Mouse (Mus musculus): ENCODE measurements around the gene Rassf7. TPM values are rescaled to one million over a fixed set of nuclear protein-coding genes. Genes with fewer than 3 reads are reported as not detected.

Gene Rassf7
- polyA plus RNA-seq, 1 experiment: 7.3 TPM

DNA sequence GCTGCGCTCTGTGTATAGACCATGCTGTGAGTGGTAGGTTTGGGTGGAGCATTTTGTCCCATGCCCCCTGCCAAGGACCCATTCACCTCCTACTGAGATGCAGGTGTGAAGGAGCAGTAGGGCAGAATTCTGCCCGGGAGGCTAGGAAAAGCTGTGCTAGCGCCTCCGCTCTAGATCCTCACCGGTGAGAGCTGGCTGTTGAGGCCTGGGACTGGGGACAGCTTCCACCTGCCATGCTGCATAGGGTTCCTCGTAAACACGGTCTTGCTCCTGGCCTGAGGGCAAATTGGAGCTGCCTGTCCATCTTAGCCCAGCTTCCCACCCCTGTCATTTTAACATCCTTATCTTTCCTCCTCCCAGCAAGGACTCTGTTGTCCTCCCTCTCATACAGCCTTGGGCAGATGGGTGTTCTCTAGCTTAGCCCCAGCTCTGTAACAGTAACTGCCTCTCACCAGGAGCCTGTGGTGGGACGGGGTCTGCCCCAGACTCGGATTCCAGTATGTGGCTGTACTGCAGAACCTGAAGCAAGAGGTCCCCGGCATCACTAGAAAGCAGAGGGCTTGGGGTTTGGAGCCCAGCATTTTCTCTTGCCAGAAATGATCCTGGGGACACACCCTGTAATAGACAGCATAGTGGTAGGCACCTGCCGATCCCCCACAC, 48.5 kb downstream of the Rassf7 start:
- peaks cover 39% of the 10 kb centered on the region for H3K4me1 ChIP-seq (ENCODE audit: control insufficient read depth)
- no peaks in the 10 kb centered on the region for H3K9me3 ChIP-seq (ENCODE audit: control insufficient read depth, low read length)
- H3K36me3 ChIP-seq (ENCODE audit: control insufficient read depth): peaks cover 57% of the 10 kb centered on the region
- TF ChIP-seq TAL1 (IDR thresholded peaks at IDR 0.05; ENCODE audit: low read length) (no peak), GATA1 (IDR thresholded peaks at IDR 0.05; ENCODE audit: low read length) (no peak)
- H3K27me3 ChIP-seq (ENCODE audit: control insufficient read depth): peaks cover 15% of the 10 kb centered on the region
- H3K4me3 ChIP-seq (replicated peaks): no peak overlapping the region

- H3K4me3 ChIP-seq (replicated peaks): peak overlapping the region; percentile 82
- H3K4me1 ChIP-seq (ENCODE audit: control insufficient read depth): peaks cover 41% of the 10 kb centered on the region
- peaks cover 50% of the 10 kb centered on the region for H3K36me3 ChIP-seq (ENCODE audit: control insufficient read depth)
- peaks cover 22% of the 10 kb centered on the region for H3K27me3 ChIP-seq (ENCODE audit: control insufficient read depth)
- no peak for TF ChIP-seq TAL1 (IDR thresholded peaks at IDR 0.05; ENCODE audit: low read length)
- no peak for TF ChIP-seq GATA1 (IDR thresholded peaks at IDR 0.05; ENCODE audit: low read length)
- no peaks in the 10 kb centered on the region for H3K9me3 ChIP-seq (ENCODE audit: control insufficient read depth, low read length)
Measured at GRCm38 (mm10) chr7:141264761-141265410, 49.2 kb downstream of the Rassf7 start.

DNA sequence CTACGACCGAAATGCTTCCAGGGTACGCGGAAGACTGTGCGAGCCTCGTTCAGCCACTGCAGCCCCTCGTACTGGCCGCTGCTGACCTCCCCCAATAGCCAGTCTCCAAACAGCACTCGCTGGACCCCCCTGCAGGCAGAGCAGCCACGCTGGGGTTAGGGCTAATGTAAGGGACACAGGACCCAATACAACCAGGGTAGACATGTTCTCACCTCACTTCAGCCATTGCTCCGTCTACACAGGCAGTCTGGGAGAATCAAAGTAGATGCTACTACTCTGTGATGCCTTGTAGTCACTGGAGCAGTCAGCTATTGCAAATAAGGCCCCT, 49.7 kb downstream of the Rassf7 start:
- peak overlapping the region; percentile 82 for H3K4me3 ChIP-seq (replicated peaks)
- peaks cover 45% of the 10 kb centered on the region for H3K36me3 ChIP-seq (ENCODE audit: control insufficient read depth)
- peaks cover 26% of the 10 kb centered on the region for H3K27me3 ChIP-seq (ENCODE audit: control insufficient read depth)
- no peaks in the 10 kb centered on the region for H3K9me3 ChIP-seq (ENCODE audit: control insufficient read depth, low read length)
- H3K4me1 ChIP-seq (ENCODE audit: control insufficient read depth): peaks cover 41% of the 10 kb centered on the region
- TF ChIP-seq TAL1 (IDR thresholded peaks at IDR 0.05; ENCODE audit: low read length): no peak
- TF ChIP-seq GATA1 (IDR thresholded peaks at IDR 0.05; ENCODE audit: low read length): no peak

- H3K9me3 ChIP-seq (ENCODE audit: control insufficient read depth, low read length): no peaks in the 10 kb centered on the region
- peaks cover 26% of the 10 kb centered on the region for H3K27me3 ChIP-seq (ENCODE audit: control insufficient read depth)
- peak within 1 kb of the TSS; percentile 82 for H3K4me3 ChIP-seq (replicated peaks)
- peaks cover 41% of the 10 kb centered on the region for H3K4me1 ChIP-seq (ENCODE audit: control insufficient read depth)
- TF ChIP-seq TAL1 (IDR thresholded peaks at IDR 0.05; ENCODE audit: low read length) (no peak), GATA1 (IDR thresholded peaks at IDR 0.05; ENCODE audit: low read length) (no peak)
- H3K36me3 ChIP-seq (ENCODE audit: control insufficient read depth): peaks cover 40% of the 10 kb centered on the region
Measured at GRCm38 (mm10) chr7:141265739-141266561, 50.3 kb downstream of the Rassf7 start, which contains the start of gene Irf7. Gene Irf7 (minus strand): TSS chr7:141266481.

Other genes with a start within 250 kb of the Rassf7 start
- gene Ifitm1, start 248.6 kb upstream of the Rassf7 start, polyA plus RNA-seq (2012): 0.05 and 0.47 TPM in 2 replicates
- gene Ifitm3, start 205.1 kb upstream of the Rassf7 start, polyA plus RNA-seq (2012): 0.26 and 0.29 TPM in 2 replicates
- gene Ifitm6, start 197.9 kb upstream of the Rassf7 start, polyA plus RNA-seq (2012): not detected in 2 replicates
- gene Gm17387, start 186.7 kb upstream of the Rassf7 start, polyA plus RNA-seq (2012): not detected in 2 replicates
- 0.03 and 0.15 TPM in 2 replicates for gene B4galnt4, start 154.8 kb upstream of the Rassf7 start, polyA plus RNA-seq (2012)
- 0.03 and 0.05 TPM in 2 replicates for gene Pkp3, start 137.6 kb upstream of the Rassf7 start, polyA plus RNA-seq (2012)
- 0.16 and 0.19 TPM in 2 replicates for gene Sigirr, start 115.3 kb upstream of the Rassf7 start, polyA plus RNA-seq (2012)
- gene Ano9, start 98.1 kb upstream of the Rassf7 start, polyA plus RNA-seq (2012): not detected in 2 replicates
- gene Ptdss2, start 93.5 kb upstream of the Rassf7 start, polyA plus RNA-seq (2012): 148 and 156 TPM in 2 replicates
- gene Rnh1, start 43.0 kb upstream of the Rassf7 start, polyA plus RNA-seq (2012): 0.48 and 1.5 TPM in 2 replicates
- 34.0 and 43.9 TPM in 2 replicates for gene Hras, start 21.9 kb upstream of the Rassf7 start, polyA plus RNA-seq (2012)
- 19.2 and 22.6 TPM in 2 replicates for gene Lrrc56, start 21.7 kb upstream of the Rassf7 start, polyA plus RNA-seq (2012)
- 0.28 and 0.51 TPM in 2 replicates for gene Lmntd2, start 1.8 kb upstream of the Rassf7 start, polyA plus RNA-seq (2012)
- gene Phrf1, start 12.9 kb downstream of the Rassf7 start, polyA plus RNA-seq (2012): 19.7 and 20.3 TPM in 2 replicates
- 2.2 and 2.9 TPM in 2 replicates for gene Irf7, start 50.6 kb downstream of the Rassf7 start, polyA plus RNA-seq (2012)
- not detected in 2 replicates for gene Cdhr5, start 60.9 kb downstream of the Rassf7 start, polyA plus RNA-seq (2012)
- not detected in 2 replicates for gene Sct, start 63.3 kb downstream of the Rassf7 start, polyA plus RNA-seq (2012)
- not detected in 2 replicates for gene Drd4, start 76.1 kb downstream of the Rassf7 start, polyA plus RNA-seq (2012)
- gene Deaf1, start 111.8 kb downstream of the Rassf7 start, polyA plus RNA-seq (2012): 7.6 and 8.1 TPM in 2 replicates
- gene Tmem80, start 111.9 kb downstream of the Rassf7 start, polyA plus RNA-seq (2012): 4.6 TPM in 2 replicates
- gene Eps8l2, start 123.0 kb downstream of the Rassf7 start, polyA plus RNA-seq (2012): 0.05 and 0.09 TPM in 2 replicates
- gene Taldo1, start 176.3 kb downstream of the Rassf7 start, polyA plus RNA-seq (2012): 53.1 and 91.9 TPM in 2 replicates
- gene Gatd1, start 198.3 kb downstream of the Rassf7 start, polyA plus RNA-seq (2012): 0.16 and 0.42 TPM in 2 replicates
- gene Cend1, start 213.6 kb downstream of the Rassf7 start, polyA plus RNA-seq (2012): not detected in 2 replicates
- gene Slc25a22, start 222.0 kb downstream of the Rassf7 start, polyA plus RNA-seq (2012): 0.70 and 0.97 TPM in 2 replicates
- gene Pidd1, start 228.2 kb downstream of the Rassf7 start, polyA plus RNA-seq (2012): 5.6 and 9.3 TPM in 2 replicates
- 584 and 1,051 TPM in 2 replicates for gene Rplp2, start 231.5 kb downstream of the Rassf7 start, polyA plus RNA-seq (2012)
- gene Pnpla2, start 239.3 kb downstream of the Rassf7 start, polyA plus RNA-seq (2012): 3.0 and 3.4 TPM in 2 replicates
- 0.06 and 0.12 TPM in 2 replicates for gene Cracr2b, start 245.2 kb downstream of the Rassf7 start, polyA plus RNA-seq (2012)

Data from erythroblast, embryonic 14.5 days (primary cell).